Mouse (Mus musculus) embryonic stem cell, embryonic (primary cell): ENCODE results near the gene Cnp.

Experiments
- CTCF ChIA-PET, 4 experiments: fragments of 300-600 bp in 2 of 4; fragments of 350-600 bp in 2 of 4; sonication (Branson Sonifier 250); formaldehyde crosslinking; loops; one replicate each; lab custom pipeline; 2022; ENCODE audit warnings: inconsistent platforms in 2 of 4; lab: Charles Lee
- POLR2A ChIA-PET, 4 experiments: fragments of 300-600 bp in 2 of 4; fragments of 350-600 bp in 2 of 4; sonication (Branson Sonifier 250); formaldehyde crosslinking; loops; one replicate each; lab custom pipeline; 2022; ENCODE audit warnings: antibody characterized with exemption in 4 of 4, inconsistent platforms in 1 of 4; lab: Charles Lee

Cnp gene

DNA sequence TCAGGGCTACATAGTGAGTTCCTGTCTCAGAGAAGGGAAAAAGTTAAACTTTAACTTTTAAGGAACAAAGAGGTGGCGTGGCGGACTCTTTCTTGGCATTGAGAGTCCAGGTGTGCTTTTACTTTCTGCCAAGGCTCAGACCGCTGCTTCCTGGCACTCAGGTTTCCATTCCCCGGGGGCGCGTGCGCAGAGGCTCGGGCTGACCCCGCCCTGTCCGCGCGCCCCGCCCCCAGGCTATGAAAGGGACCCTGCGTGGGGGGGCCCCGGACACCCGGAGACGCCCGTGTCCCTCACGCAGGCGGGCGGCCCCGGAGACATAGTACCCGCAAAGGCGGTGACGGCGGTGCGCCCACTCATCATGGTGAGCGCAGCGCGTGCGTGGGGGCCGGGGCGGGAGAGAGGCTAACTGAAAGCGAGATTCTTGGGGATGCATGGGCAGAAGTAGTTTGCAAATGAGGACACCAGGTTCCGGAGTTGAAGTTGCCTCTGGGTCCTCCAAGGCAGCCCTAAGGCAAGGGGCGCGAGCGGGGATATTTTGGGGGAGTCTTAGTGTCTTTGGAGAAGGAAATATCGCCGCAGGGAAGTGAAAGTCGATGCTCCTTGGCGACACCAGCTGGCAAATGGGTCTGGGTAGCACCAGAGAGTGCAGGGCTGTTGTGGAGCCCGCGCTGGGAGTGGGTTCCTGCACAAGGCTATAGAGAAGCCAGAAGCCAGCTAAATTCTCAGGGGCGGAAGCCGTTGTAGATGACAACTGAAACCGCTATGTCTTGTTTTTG lies at the start of gene Cnp:
Gene Cnp, plus strand, starts transcription at position 197 of the 776 bp plus-strand sequence.
- ChIA-PET POLR2A (interaction anchor here in 2 of 4 experiments (0.7 to 4.6 kb wide), 10 partner anchors 8 to 149 kb away, joined by 3 to 24 read pairs (median 4); partner anchors contain the start of gene Acly (in 1 of the 2)), CTCF (interaction anchor here in 1 of 4 experiments (0.6 kb wide), 1 partner anchor 260 kb away, joined by 3 read pairs; no protein-coding TSS in a partner anchor)

DNA sequence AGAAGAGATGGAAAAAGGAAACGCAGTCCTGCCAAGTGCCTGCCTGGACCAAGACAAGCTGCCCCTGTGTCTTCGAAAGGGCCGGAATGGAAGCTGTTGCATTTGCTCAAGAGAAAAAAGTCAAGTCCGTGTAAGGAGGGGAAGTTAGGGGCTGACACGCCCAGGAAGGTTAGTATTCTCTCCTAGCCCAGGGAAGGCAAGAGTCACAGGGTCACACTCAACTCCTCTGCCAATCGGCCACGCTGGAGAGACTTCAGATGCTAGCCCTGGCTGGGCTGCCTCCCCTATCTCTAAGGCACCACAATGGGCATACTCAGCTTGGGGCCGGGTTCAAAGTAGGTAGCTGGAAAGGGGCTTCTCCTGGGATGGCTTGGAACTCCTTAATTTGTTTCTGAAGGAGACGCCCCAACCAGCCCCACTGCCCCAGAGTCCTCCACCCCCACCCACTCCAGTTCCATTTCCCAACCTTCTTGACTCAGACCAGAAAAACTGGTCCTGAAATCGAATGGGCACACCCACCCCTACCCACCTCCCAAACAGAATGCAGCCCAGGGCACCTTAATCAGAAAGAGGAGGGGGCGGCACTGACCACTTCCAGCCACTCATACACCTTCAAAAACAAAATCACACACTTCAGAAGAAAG lies 49.6 kb upstream of the Cnp start:
- ChIA-PET CTCF (interaction anchor here in 2 of 4 experiments (0.5 to 0.8 kb wide), 2 partner anchors 20 to 31 kb away, joined by 3 read pairs; no protein-coding TSS in a partner anchor), POLR2A (interaction anchor here (0.5 to 14.6 kb wide), 24 partner anchors 9 to 1359 kb away, joined by 3 to 280 read pairs (median 4); partner anchors contain the start of genes Klhl11 (in 2 of the 4), Ttc25 (in 2 of the 4), Eif1 (in 1 of the 4) and Jup (in 1 of the 4))

DNA sequence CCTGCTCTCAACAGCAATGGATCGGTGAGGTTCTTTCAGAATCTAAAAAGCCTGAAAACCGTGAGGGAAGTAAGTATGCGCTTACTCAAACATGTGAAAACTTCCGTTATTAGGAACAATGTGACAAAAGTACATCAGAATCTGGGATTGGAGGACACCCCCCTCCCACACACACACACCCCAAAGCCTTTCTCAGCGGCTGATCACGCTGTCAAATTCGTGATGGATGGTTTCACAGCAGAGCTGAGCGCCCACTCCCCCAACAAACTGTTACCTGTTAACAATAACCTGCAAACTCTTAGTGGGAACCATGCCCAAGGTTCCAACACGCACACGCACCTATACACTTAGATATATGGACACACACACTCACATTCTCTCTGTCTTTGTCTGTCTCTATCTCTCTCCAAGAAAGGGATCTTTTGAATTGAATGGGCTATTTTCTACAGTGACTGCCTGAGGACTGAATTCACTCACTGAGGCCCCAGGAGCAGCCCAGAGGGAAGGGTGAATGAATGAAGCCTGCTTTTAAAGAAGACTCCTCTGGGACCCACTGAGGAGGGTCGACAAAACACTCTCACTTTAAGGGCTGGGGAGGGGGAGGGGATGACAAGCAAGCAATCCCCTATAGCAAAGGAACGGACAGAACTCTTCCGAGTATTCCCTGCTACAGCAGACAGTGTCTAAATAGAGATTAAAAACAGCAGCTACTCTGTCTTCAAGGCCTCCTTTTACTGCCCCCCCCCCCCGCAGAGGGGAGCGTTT lies 48.5 kb upstream of the Cnp start:
- ChIA-PET POLR2A (interaction anchor here (0.6 to 14.6 kb wide), 97 partner anchors 8 to 1360 kb away, joined by 3 to 280 read pairs (median 9); partner anchors contain the start of genes Klhl11 (in 3 of the 4), Dnajc7 (in 2 of the 4), Eif1 (in 2 of the 4) and Hap1 (in 2 of the 4)), CTCF (interaction anchor here in 2 of 4 experiments (0.8 to 2.3 kb wide), 10 partner anchors 11 to 185 kb away, joined by 3 to 18 read pairs (median 4); partner anchors contain the start of genes Dnajc7 (in 1 of the 2), Kat2a (in 1 of the 2), Nkiras2 (in 1 of the 2) and Ttc25 (in 1 of the 2))

DNA sequence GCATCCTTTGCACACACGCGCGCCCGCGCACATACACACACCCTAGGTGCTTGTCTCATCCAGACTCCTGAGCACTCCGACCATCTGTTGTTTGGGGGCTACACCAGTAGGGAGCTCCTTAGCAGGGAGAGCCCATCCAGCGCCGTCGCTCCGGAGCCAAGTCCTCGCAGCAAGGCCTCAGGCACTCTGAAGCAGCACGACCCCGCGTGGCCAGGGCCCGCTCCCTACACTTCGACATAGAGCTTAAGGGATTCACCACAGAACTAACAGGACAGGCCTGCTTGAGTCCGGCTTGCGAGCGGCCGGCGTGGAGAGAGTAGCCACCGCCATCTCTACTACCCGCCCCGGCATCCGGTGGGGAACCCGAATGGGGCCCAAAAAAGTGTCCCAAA lies 47.6 kb upstream of the Cnp start:
- ChIA-PET POLR2A (interaction anchor here (0.5 to 14.6 kb wide), 174 partner anchors 9 to 1063 kb away, joined by 3 to 280 read pairs (median 6); partner anchors contain the start of genes Ttc25 (in 4 of the 4), Dnajc7 (in 3 of the 4), Eif1 (in 3 of the 4) and Jup (in 3 of the 4)), CTCF (interaction anchor here (0.9 to 2.3 kb wide), 19 partner anchors 12 to 211 kb away, joined by 3 to 18 read pairs (median 4); partner anchors contain the start of genes Dhx58 (in 1 of the 4), Dnajc7 (in 1 of the 4), Jup (in 1 of the 4) and Kat2a (in 1 of the 4))

DNA sequence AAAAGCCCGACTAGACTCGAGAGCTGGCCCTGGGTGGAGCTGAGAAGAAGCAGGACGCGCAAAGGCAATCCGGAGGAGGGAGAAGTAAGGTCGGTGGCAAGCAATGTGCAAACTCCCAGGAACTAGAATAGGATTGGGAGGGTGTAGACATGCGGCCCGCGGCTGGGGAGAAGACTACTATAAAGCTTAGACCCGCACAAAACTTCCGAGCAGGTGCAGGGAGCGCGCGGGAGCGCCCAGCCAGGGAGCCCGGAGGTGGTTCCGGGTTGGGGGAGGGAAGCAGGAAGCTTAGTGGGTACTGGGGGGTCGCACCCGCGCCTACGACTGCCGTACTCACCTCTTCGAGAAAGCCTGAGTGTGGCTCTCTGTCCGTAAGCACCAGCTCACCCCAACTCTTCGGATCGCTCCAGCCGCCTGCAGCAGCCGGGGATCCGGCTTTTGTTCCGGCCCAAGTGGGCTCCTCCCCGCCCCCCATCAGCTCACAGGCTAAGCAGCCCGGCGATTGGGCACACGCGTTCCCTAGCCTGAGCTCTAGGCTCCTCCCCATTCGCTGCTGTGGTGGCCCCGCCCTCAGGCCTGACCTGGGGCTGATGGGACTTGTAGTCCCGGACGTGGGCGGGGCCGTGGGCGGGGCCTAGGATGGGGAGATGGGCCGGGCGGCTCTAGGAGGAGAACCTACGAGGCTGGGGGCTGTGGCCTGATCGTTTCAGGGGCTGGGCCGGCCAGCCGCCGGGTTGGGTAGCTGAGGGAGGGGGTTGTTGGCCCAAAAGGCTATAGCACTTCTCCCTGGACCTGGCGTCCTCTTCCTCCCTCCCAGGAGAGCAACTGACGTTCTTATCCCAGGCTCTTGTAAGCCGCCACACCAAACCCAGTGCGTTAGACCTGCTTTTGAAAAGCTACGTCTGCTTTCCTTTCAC lies 47.0 kb upstream of the Cnp start, which contains the start of gene Acly:
Gene Acly, minus strand, starts transcription at position 543 of the 917 bp plus-strand sequence.
- ChIA-PET POLR2A (interaction anchor here (0.5 to 14.6 kb wide), 228 partner anchors 8 to 1590 kb away, joined by 3 to 280 read pairs (median 5); partner anchors contain the start of genes Ttc25 (in 4 of the 4), Dnajc7 (in 3 of the 4), Eif1 (in 3 of the 4) and Hap1 (in 3 of the 4)), CTCF (interaction anchor here (0.6 to 2.3 kb wide), 28 partner anchors 12 to 774 kb away, joined by 3 to 18 read pairs (median 4); partner anchors contain the start of genes Klhl11 (in 2 of the 4), Becn1 (in 1 of the 4), Coasy (in 1 of the 4) and Dhx58 (in 1 of the 4))

DNA sequence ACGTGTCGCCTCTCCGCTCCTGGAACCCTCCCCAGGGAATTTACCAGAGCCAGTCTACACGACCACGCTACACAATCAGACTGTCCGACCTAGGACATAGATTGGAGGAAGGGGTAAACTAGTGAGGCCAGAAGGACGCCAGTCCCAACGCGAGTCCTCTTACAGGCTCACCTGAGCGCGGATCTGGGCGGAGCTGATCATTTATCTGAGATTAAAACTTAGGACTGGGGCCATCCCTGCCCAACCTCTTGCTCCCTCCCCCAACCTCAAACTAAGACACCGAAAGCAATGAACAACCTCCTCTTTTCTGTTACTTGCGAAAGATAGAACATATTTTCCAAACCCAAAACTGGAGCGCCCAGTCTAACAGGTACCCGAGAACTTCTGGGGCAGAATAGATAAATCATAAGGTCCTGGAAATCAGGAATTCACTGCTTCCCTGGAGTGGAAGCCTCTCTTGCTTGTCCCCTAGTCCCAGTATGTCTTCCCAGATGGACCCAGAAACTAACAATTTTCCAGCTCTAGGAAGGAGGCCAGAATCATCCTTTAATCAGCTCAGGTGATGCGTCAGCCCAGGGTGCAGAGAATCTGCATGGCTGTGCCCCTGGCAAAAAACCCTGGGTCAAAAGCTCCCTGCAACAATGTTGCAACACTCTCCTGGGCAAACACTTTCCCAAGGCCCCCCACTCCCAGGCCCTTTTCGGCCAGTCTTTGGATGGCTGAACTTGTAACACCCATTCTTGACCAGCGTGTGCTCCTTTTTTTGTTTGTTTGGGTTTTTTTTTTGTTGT lies 46.1 kb upstream of the Cnp start:
- POLR2A ChIA-PET, result interaction anchor here (0.5 to 14.6 kb wide), 178 partner anchors 7 to 1805 kb away, joined by 3 to 280 read pairs (median 6); partner anchors contain the start of genes Ttc25 (in 4 of the 4), Dnajc7 (in 3 of the 4), Eif1 (in 3 of the 4) and Hap1 (in 3 of the 4)

DNA sequence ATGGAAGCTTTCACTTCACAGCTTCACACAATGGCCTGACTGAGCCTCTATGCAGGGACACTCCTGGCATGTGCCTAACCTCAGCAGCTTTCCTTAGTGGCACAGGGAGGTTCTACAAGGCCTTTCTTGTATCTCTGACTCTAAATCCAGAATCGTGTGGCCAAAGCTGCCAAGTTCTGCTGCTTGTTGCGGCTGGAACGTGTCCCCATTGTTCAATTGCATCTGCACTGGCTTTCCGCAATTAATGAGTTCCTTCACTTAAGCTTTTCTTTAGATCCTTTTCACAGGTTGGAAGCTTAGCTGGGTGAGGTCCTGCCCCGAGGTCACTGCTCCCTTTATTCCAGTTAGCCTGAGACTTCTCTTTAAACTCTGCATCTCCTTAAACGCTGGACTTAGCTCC lies 40.8 kb upstream of the Cnp start:
- ChIA-PET POLR2A (interaction anchor here in 3 of 4 experiments (0.5 to 19.8 kb wide), 54 partner anchors 9 to 528 kb away, joined by 3 to 280 read pairs (median 3); partner anchors contain the start of genes Eif1 (in 3 of the 3), Jup (in 3 of the 3), Ttc25 (in 3 of the 3) and Klhl11 (in 2 of the 3)), CTCF (interaction anchor here in 3 of 4 experiments (0.5 to 2.4 kb wide), 5 partner anchors 22 to 793 kb away, joined by 3 to 7 read pairs (median 3); no protein-coding TSS in a partner anchor)

More for the DNA sequence above, 46.1 kb upstream of the Cnp start:
- CTCF ChIA-PET, result interaction anchor here in 3 of 4 experiments (0.6 to 2.3 kb wide), 17 partner anchors 13 to 773 kb away, joined by 3 to 18 read pairs (median 5); partner anchors contain the start of genes Becn1 (in 1 of the 3), Dhx58 (in 1 of the 3), Dnajc7 (in 1 of the 3) and Klhl11 (in 1 of the 3)

DNA sequence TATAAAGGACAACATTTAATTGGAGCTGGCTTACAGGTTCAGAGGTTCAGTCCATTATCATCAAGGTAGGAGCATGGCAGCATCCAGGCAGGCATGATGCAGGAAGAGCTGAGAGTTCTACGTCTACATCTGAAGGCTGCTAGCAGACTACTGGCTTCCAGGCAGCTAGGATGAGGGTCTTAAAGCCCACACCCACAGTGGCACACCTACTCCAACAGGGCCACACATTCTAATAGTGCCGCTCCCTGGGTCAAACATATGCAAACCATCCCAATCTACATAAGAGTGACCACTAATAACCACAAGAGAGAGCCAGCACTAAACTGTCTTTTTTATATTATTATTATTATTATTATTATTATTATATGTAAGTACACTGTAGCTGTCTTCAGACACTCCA lies 40.3 kb upstream of the Cnp start:
- ChIA-PET POLR2A (interaction anchor here in 3 of 4 experiments (0.7 to 19.8 kb wide), 46 partner anchors 10 to 528 kb away, joined by 3 to 280 read pairs (median 4); partner anchors contain the start of genes Eif1 (in 3 of the 3), Ttc25 (in 3 of the 3), Jup (in 2 of the 3) and Klhl11 (in 2 of the 3)), CTCF (interaction anchor here in 3 of 4 experiments (0.5 to 2.4 kb wide), 6 partner anchors 21 to 793 kb away, joined by 3 to 7 read pairs (median 4); no protein-coding TSS in a partner anchor)

DNA sequence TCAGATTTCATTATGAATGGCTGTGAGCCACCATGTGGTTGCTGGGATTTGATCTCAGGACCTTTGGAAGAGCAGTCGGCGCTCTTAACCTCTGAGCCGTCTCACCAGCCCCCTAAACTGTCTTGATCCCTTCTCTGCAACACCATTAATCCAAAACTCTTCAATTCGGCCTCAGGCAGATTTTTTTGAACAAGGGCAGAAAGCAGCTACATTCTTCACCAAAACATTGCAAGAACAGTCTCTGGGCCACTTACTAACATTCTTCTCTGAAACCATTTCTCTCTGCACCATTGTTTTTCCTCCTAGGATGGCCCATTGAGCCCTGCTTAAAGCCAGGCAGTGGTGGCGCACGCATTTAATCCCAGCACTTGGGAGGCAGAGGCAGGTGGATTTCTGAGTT lies 39.9 kb upstream of the Cnp start:
- POLR2A ChIA-PET, result interaction anchor here in 3 of 4 experiments (0.7 to 19.8 kb wide), 34 partner anchors 7 to 248 kb away, joined by 3 to 280 read pairs (median 4); partner anchors contain the start of genes Ttc25 (in 3 of the 3), Acly (in 2 of the 3), Eif1 (in 2 of the 3) and Jup (in 1 of the 3)
- CTCF ChIA-PET, result interaction anchor here in 2 of 4 experiments (0.7 to 2.4 kb wide), 4 partner anchors 21 to 188 kb away, joined by 3 to 7 read pairs (median 6); no protein-coding TSS in a partner anchor

DNA sequence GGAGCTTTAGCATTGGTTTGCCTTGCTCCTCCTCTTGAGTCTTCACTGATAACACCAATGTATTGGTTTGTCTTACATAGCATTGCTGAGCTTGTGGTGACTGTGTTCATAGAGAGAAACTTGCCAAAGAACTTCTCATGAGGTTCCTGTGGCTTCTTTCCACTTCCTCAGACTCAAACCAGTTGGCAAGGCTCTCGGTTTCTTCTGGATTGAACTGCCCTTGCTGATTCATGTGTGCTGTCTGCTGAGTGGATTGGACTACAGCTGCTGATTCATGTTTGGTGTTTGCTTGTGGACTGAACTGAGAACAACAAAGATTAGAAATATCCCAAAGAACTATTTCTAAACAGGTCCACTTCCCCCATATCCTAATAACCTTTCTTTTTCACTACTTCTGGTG lies 38.7 kb upstream of the Cnp start:
- POLR2A ChIA-PET, result interaction anchor here in 3 of 4 experiments (0.7 to 19.8 kb wide), 9 partner anchors 8 to 99 kb away, joined by 3 to 280 read pairs (median 4); partner anchors contain the start of genes Acly (in 3 of the 3) and Ttc25 (in 1 of the 3)
- CTCF ChIA-PET, result interaction anchor here in 2 of 4 experiments (0.6 to 1.2 kb wide), 2 partner anchors 20 to 83 kb away, joined by 3 read pairs; partner anchors contain the start of gene Nkiras2 (in 1 of the 2)

DNA sequence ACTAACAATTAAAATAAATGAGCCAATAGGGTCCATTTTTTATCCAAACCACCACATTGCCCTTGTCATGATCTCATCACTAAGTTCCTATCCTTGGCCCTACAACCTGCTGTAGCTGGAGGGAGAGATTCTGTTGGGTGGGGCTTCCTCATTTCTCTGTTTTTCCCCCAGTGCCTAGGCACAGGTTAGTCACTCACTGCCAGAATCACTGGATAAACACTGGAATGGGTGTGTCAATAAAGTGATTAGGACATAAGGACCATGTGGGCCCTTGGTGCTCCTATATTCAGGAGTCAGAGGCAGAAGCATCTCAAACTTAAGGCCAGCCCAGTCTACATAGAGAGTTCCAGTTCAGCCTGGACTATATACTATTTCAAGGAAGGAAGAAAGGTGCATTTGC lies 38.2 kb upstream of the Cnp start:
- POLR2A ChIA-PET, result interaction anchor here in 3 of 4 experiments (0.8 to 19.8 kb wide), 10 partner anchors 8 to 100 kb away, joined by 3 to 280 read pairs (median 6); partner anchors contain the start of genes Acly (in 3 of the 3) and Ttc25 (in 1 of the 3)
- CTCF ChIA-PET, result interaction anchor here in 1 of 4 experiments (1.2 kb wide), 1 partner anchor 19 kb away, joined by 3 read pairs; no protein-coding TSS in a partner anchor

DNA sequence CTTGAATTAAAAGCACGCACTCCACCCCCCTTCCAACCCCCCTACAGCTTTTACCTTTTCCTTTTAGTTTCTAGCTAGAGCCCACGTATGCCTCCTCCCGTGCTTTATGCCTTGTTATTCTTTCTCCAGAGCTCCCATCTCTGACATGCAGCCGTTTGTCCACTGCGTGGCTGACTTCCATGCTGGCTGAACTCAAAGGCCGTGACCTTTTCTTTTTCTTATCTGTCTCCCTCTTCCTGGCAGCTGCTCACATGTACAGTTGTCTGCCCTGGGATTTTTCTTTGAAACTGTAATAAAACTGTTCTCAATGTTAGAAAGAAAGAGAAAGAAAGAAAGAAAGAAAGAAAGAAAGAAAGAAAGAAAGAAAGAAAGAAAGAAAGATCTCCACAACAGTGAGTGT lies 33.7 kb upstream of the Cnp start:
- ChIA-PET CTCF (interaction anchor here in 2 of 4 experiments (0.6 to 1.6 kb wide), 3 partner anchors 14 to 51 kb away, joined by 4 to 5 read pairs (median 5); partner anchors contain the start of gene Acly (in 1 of the 2)), POLR2A (interaction anchor here in 3 of 4 experiments (0.6 to 19.8 kb wide), 19 partner anchors 9 to 245 kb away, joined by 3 to 280 read pairs (median 3); partner anchors contain the start of genes Acly (in 3 of the 3), Jup (in 1 of the 3) and Klhl11 (in 1 of the 3))

DNA sequence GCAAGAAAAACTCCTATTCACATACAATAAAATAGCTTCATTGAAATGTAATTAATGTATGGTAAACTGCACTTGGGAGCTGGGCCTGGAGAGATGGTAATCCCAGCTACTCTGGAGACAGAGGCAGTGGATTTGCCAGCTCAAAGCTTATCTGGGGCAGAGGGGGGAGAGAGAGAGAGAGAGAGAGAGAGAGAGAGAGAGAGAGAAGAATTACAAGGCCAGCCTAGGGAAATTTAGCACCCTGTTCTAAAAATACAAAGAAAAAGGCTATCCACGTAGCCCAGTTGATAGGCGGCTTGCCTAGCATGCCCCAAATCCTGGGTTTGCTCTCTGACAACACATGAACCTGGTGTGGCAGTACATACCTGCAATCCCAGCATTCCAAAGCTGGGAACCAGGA lies 33.1 kb upstream of the Cnp start:
- CTCF ChIA-PET, result interaction anchor here in 2 of 4 experiments (0.6 to 1.6 kb wide), 2 partner anchors 14 to 24 kb away, joined by 5 read pairs; partner anchors contain the start of gene Acly (in 1 of the 2)
- POLR2A ChIA-PET, result interaction anchor here in 3 of 4 experiments (0.5 to 19.8 kb wide), 13 partner anchors 9 to 409 kb away, joined by 3 to 280 read pairs (median 3); partner anchors contain the start of genes Acly (in 3 of the 3) and Jup (in 1 of the 3)
